Mouse (Mus musculus) layer of hippocampus, adult 18-20 months (tissue): ENCODE measurements around the gene Prr30. TPM values are rescaled to one million over a fixed set of nuclear protein-coding genes. Genes with fewer than 3 reads are reported as not detected.
"Not testable (repeated sequence)": the region's sequence is repeated elsewhere in the genome, so short reads cannot be mapped to it uniquely, and the experiment has no call there.

Source experiments
- DNase-seq, 2 experiments: peaks; one replicate each; pipeline ENCODE4 v3.0.0; 2022; ENCODE audit warnings: low spot score in 2 of 2
- long read RNA-seq: library from polyadenylated mRNA; stranded (forward); transcript quantifications from one replicate; pipeline ENCODE4 v2.0.0, GENCODE M21; 2021
- total RNA-seq, 2 experiments: library from RNA; stranded (reverse); gene quantifications; 2 replicates each; pipeline ENCODE4 v1.2.3; 2021

Prr30 gene
- total RNA-seq, result not detected
- long read RNA-seq, result 0 reads

DNA sequence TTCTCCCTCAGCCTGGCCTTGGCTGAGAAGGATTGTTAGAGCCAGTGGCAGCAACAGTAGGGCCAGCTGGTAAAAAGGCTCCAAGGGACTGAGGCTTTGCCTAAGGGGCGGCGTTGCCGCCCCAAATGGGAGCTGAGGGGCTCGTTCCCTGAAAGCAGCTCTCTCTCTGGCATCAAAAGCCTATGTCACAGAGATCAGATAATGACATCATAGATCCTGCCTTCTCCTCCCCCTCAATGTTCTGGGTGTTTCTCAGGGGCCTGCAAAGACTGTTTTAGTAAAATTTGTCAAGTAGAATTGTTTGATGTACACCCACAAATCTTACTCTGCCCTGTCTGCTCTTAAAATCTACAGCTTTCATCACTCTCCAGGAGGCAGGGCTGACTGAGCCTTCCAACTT, at the start of gene Prr30:
Gene Prr30 (minus strand): TSS at position 101 of the 400 bp plus-strand sequence.
- no peak for DNase-seq

DNA sequence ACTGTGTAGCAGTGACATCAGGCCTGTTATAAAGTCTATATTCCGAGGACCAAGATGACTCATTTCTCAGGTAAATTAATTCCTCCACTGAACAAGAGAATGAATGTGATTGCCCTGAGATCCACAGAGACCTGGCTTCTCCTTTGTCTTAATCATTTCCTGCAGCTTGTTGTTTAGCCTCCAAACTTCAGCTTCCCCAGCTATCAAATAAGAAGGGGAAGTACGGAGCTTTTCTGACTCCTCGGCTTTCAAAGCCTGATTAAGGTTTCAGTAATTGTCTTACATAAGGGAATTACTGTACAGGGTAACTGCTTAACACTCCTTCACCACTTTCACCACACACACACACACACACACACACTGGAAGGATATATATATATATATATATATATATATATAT, 46.7 kb upstream of the Prr30 start:
- no peak for DNase-seq

DNA sequence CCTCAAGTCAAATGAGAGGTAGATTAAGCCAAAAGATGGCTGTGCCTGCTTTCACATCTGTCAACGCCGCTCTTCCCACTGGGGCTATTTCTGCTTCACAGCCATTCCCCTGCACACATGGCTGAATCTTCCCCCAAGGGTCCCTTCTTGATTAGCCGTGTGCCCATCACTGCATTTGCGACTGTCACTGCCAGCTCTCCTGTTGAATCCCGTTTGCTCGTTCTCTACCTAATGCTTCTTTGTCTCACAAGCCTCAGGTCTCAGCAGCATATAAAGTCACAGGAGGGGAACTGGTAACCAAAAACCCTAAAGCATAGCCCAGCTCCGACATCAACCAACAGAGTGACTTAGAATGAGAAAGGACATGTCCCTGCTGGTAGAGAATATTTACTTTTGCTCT, 45.6 kb upstream of the Prr30 start:
- no peak for DNase-seq

DNA sequence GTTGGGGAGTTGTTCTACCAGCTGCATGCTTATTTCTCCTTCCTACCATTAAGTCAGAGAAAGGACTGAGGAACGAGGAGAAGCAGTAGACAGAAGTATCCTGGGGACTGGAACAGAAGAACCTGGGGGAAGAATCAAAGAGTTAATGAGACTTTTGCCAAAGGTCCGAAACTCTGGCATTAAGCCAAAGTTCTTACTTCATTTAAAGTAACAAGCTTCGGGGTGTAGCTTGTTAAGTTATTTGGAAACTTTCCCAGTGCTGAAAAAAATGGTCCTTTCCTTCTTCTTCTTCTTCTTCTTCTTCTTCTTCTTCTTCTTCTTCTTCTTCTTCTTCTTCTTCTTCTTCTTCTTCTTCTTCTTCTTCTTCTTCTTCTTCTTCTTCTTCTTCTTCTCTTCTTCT, 44.3 kb upstream of the Prr30 start:
- DNase-seq, result not testable (repeated sequence)

DNA sequence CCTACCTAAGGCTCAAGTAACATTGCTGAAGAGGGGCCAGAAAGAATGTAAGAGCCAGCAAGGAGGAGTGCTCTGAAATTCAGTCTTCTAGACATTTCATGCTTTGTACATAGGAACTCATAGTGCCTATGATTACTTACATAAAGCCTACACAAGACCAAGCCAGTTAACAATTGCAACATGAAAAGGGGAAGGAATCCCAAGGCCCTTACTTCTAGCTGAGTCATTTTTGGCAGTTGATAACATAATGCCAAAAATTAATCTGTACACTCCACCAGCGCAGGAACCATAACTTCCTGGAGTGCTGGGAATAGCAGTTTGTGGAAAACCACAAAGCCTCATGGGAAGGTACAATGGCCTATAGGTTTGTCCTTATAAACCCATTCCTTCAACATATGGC, 37.8 kb upstream of the Prr30 start:
- DNase-seq, result no peak

DNA sequence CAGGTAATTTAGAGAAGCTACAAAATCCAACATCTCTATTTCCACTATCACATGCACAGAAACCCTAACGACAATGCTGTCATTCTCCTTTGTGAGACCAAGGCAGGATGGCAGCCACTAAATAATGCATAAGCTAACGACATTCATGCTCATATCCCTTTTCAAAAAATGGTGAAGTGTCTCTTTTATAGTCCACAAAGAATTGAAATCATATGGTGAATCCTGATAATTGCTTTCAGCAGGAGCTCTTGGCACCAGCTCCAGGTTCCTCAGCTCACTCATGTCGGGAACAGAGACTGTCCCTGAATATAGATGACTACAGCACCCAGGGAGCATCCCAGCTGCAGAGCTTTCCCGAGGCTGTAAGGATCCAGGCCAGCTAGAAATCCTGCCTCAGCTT, 28.9 kb upstream of the Prr30 start:
- peak in 1 of 2 experiments; percentile 9 for DNase-seq

DNA sequence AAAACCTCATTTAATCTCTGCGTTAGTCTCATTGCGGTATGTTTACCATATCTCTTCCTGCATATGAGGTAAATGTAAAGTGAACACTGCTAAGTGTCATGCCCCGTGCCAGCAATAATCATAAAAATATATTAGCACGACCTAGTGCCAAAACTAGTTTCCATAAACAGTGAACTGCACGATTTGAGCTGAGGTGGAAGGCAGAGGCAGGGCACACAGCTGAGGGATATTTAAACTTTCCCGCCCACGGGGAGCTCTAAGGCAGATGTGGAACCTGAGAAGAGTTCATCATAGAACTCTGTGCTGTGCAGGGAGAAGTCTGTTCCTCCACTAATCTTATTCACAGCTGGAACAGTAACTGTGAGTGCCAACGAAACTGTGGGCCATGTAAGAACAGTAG, 22.2 kb upstream of the Prr30 start:
- DNase-seq, result no peak

DNA sequence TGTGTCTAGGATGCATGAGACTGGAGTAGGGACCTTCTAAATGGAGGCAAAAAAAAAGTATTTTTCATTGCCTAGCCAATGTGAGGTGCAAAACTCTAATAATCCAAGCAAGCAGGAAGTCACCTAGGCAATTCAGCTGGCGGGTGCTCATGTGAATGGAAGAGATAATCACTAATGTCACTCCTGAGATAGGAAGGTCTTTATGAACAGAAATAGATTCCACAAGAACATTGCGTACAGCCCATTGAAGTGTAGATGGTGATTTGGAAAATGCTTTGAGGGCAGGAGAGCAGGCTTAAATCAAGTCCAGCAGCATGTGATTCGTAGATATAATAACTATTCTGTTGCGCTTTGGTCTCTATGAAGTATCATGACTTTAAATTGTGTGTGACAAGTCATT, 27.9 kb downstream of the Prr30 start:
- no peak for DNase-seq
